Mouse (Mus musculus): ENCODE results near the gene Actn1. TPM values are rescaled to one million over a fixed set of nuclear protein-coding genes. Genes with fewer than 3 reads are reported as not detected.

The Actn1 gene
- polyA plus RNA-seq, 1 experiment from 2014 or later: 279 TPM

DNA sequence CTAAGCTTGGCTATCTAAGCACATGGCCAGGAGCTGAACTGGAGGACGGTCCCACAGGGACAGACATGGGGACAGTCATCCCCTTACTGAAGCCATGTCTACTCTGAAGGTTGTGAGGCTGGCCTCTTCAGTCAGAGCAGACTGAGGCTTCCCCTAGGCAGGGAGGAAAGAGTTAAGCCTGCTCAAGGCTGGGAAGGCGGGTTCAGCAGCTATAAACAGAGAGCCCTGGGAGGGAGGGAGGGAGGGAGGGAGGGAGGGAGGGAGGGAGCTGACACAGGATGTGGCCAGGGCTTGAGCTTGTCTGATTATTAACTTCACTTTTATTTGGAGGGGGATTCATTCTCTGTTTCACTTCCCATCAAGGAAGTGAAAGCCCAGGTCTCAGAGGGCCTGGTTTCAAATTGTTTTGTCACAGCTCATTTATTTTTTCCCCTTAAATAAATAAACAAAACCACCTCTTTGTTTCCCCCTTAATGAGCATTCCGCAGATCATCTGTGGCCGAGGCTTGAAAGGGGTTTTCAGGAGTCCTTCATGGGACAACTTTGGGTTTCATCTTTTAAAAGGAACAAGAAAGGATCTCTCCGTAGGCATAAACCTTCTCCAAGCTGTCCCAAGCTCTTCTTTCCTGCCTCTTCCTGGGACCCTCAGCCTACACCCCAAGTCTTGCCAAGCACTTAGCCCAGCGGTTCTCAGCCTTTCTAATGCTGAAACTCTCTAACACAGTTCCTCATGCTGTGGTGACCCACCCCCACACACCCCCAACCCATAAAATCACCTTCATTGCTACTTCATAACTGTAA is 129.4 kb downstream of the Actn1 start:
- ChIA-PET POLR2A (interaction anchor here (0.7 to 4.9 kb wide), 4 partner anchors 15 to 517 kb away, joined by 4 to 39 read pairs (median 15); partner anchors contain the start of gene Zfp36l1), CTCF (interaction anchor here (1.2 to 2.2 kb wide), 3 partner anchors 10 to 783 kb away, joined by 4 to 15 read pairs (median 5); no protein-coding TSS in a partner anchor)
- peak; percentile 8 for ATAC-seq
- no peak for TF ChIP-seq CTCF (IDR thresholded peaks at IDR 0.05)
- peak; percentile 75 for DNase-seq (ENCODE audit: low read depth, low spot score)
- no peaks in the 10 kb centered on the region for H3K27me3 ChIP-seq
- in situ Hi-C loops (cut with MboI; ENCODE audit: low pct_unique_long_range_greater_than_20kb): loop anchor here (25.0 kb wide), 1 partner anchor 943 kb away; the partner anchor contains the start of gene Rdh11

DNA sequence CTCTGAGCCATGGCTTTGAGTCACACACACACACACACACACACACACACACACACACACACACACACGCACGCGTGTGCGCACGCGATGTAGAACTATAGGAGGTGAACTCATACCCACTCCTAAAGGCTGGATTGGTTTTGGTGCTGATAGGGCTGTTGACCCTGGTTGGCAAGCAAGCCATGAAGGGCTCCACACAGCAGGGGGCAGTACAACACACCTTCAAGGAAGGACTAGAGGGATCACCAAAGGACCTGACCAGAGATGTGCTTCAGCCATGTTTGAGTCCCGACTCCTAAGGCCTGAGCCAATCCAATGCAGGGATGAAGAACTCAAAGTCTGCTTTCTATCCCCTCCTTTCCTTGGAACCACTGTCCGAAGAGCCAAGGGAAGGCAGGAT is 130.6 kb downstream of the Actn1 start:
- no peak for TF ChIP-seq CTCF (IDR thresholded peaks at IDR 0.05)
- ChIA-PET CTCF (interaction anchor here (1.8 to 2.2 kb wide), 2 partner anchors 8 to 13 kb away, joined by 5 to 15 read pairs; no protein-coding TSS in a partner anchor), POLR2A (interaction anchor here (3.0 to 4.9 kb wide), 2 partner anchors 14 to 18 kb away, joined by 25 to 39 read pairs; partner anchors contain the start of gene Zfp36l1)
- no peaks in the 10 kb centered on the region for H3K27me3 ChIP-seq
- ATAC-seq (no peak), DNase-seq (ENCODE audit: low read depth, low spot score) (no peak)
- in situ Hi-C loops (cut with MboI; ENCODE audit: low pct_unique_long_range_greater_than_20kb): loop anchor here (25.0 kb wide), 1 partner anchor 942 kb away; the partner anchor contains the start of gene Rdh11

DNA sequence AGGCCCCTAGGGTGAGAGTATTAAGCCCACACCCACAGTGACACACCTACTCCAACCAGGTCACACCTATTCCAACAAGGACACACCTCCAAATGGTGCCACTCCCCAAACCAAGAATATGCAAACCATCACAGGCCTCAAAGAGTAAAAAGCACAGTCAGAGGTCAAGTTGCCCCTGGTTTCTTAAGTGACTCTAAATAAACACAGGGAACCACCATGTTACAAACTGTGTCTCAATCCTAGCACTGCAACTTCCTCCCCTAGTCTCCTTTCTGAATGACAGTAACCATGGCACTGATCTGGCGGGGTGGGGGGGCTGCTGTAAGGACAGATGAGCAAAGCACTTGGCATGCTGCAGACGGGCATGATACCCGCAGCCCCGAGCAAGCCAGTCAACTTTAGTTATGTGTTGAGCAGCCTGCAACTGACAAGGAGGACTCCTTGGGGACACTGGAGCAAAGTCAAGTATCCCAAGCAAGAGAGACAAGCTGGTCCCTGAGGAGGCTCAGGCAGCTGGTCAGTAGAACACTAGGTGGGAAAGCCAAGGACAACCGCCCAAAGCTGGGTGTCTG is 132.9 kb downstream of the Actn1 start:
- in situ Hi-C loops (cut with MboI; ENCODE audit: low pct_unique_long_range_greater_than_20kb): loop anchor here (25.0 kb wide), 1 partner anchor 940 kb away; the partner anchor contains the start of gene Rdh11

DNA sequence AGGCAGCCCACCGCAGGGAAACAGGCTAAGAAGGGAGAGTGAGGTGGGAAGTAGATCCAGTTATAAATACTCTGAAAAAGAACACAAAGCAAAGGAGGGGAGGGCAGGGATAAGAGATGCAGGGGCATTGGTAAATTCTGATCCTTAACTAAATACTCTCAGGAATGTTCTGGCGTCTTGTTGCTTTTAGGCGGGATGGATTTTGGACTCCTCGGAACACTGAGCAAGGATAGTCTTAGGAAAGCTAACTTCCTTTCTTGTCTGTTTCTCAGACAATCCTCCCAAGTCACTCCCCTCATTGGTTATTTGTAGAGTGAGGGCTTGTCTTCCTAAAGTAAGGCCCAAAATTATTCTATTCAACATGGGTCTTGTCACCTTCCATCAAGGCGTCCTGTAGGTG is 134.9 kb downstream of the Actn1 start:
- POLR2A ChIA-PET: interaction anchor here (0.9 kb wide), 1 partner anchor 9 kb away, joined by 3 read pairs; no protein-coding TSS in a partner anchor
- H3K27me3 ChIP-seq: no peaks in the 10 kb centered on the region
- in situ Hi-C loops (cut with MboI; ENCODE audit: low pct_unique_long_range_greater_than_20kb): loop anchor here (25.0 kb wide), 1 partner anchor 938 kb away; the partner anchor contains the start of gene Rdh11
- CTCF ChIA-PET: no interaction called here
- TF ChIP-seq CTCF (IDR thresholded peaks at IDR 0.05): no peak
- DNase-seq (ENCODE audit: low read depth, low spot score) (no peak), ATAC-seq (no peak)

More for the DNA sequence above, 132.9 kb downstream of the Actn1 start:
- POLR2A ChIA-PET: no interaction called here
- DNase-seq (ENCODE audit: low read depth, low spot score) (no peak), ATAC-seq (no peak)
- CTCF ChIA-PET: no interaction called here
- H3K27me3 ChIP-seq: no peaks in the 10 kb centered on the region
- no peak for TF ChIP-seq CTCF (IDR thresholded peaks at IDR 0.05)

- CTCF ChIA-PET: no interaction called here
- ATAC-seq: no peak
- no peaks in the 10 kb centered on the region for H3K27me3 ChIP-seq
- no peak for TF ChIP-seq CTCF (IDR thresholded peaks at IDR 0.05)
- POLR2A ChIA-PET: interaction anchor here (0.9 kb wide), 1 partner anchor 9 kb away, joined by 3 read pairs; no protein-coding TSS in a partner anchor
- DNase-seq (ENCODE audit: low read depth, low spot score): no peak
- in situ Hi-C loops (cut with MboI; ENCODE audit: low pct_unique_long_range_greater_than_20kb): loop anchor here (25.0 kb wide), 1 partner anchor 937 kb away; the partner anchor contains the start of gene Rdh11
Observed at GRCm38 (mm10) chr12:80124756-80125155, 135.4 kb downstream of the Actn1 start.

DNA sequence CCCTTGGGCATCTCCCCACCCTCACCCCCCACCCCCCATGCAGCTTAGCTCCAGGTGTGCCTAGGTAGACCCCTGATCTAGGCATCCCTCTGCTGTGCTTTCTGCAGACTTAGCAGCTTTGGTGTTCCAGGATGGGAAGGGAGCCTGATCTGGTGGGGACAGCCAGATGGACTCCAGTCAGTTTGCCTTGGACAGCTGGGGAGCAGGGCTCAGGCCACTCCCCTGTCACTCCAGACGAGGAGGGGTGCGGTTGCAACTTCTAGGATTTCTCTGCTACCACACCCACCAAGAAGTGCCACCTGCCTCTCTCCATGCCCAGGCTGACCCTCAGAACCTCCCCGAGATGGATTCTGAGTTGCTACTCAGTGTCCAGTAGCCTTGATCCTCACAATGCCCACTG is 136.0 kb downstream of the Actn1 start:
- ATAC-seq (no peak), DNase-seq (ENCODE audit: low read depth, low spot score) (no peak)
- H3K27me3 ChIP-seq: no peaks in the 10 kb centered on the region
- TF ChIP-seq CTCF (IDR thresholded peaks at IDR 0.05): no peak
- ChIA-PET POLR2A (interaction anchor here (0.9 kb wide), 1 partner anchor 12 kb away, joined by 3 read pairs; no protein-coding TSS in a partner anchor), CTCF (no interaction called here)
- in situ Hi-C loops (cut with MboI; ENCODE audit: low pct_unique_long_range_greater_than_20kb): no loop called here

- POLR2A ChIA-PET: interaction anchor here (0.9 kb wide), 1 partner anchor 11 kb away, joined by 3 read pairs; no protein-coding TSS in a partner anchor
- no peak for TF ChIP-seq CTCF (IDR thresholded peaks at IDR 0.05)
- in situ Hi-C loops (cut with MboI; ENCODE audit: low pct_unique_long_range_greater_than_20kb): no loop called here
- DNase-seq (ENCODE audit: low read depth, low spot score) (no peak), ATAC-seq (no peak)
- H3K27me3 ChIP-seq: no peaks in the 10 kb centered on the region
- CTCF ChIA-PET: no interaction called here
Observed at GRCm38 (mm10) chr12:80123227-80123803, 136.9 kb downstream of the Actn1 start.

DNA sequence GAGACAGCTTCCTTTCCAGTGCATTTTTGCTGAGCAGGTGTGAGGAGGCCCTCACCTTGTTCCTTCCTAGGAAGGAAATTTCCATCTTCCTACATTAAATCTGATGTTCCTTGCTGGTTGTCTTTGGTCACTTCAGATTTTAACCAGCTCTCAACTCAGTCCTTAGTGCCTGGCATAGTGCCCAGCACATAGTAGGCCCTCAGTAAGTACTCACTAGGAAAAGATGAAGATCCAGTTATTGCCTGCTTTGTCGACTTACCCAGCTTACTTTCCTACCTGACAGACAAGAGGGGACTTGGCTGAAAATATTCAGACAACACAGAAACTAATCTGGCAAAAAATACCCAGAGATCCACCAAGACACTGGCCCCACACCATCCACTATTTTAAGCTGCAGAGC is 138.7 kb downstream of the Actn1 start:
- H3K27me3 ChIP-seq: no peaks in the 10 kb centered on the region
- no peak for TF ChIP-seq CTCF (IDR thresholded peaks at IDR 0.05)
- DNase-seq (ENCODE audit: low read depth, low spot score) (no peak), ATAC-seq (no peak)
- in situ Hi-C loops (cut with MboI; ENCODE audit: low pct_unique_long_range_greater_than_20kb): no loop called here
- CTCF ChIA-PET: interaction anchor here (1.1 to 2.4 kb wide), 2 partner anchors 9 to 11 kb away, joined by 5 to 6 read pairs; no protein-coding TSS in a partner anchor
- POLR2A ChIA-PET: no interaction called here

DNA sequence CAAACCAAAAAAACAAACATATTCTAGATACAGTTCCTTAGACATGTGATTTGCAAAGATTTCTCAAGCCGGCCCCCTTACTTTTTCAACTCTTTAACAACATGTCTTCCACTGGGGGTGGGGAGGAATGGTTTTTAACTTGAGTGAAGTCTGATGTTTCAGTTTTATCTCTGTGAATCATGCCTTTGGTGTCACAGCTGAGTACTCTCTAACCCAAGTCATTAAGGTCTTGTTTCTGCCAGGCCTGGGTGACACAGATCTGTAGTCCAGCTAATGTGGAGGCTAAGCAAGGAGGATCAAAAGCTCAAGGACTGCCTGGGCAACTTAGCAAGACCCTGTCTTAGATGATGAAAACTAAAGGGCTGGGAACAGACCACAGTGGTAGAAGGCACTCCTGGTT is 141.6 kb downstream of the Actn1 start:
- DNase-seq (ENCODE audit: low read depth, low spot score) (no peak), ATAC-seq (no peak)
- ChIA-PET CTCF (interaction anchor here (1.2 to 1.8 kb wide), 3 partner anchors 14 to 773 kb away, joined by 3 to 4 read pairs (median 3); no protein-coding TSS in a partner anchor), POLR2A (interaction anchor here (0.6 kb wide), 1 partner anchor 146 kb away, joined by 5 read pairs; no protein-coding TSS in a partner anchor)
- H3K27me3 ChIP-seq: no peaks in the 10 kb centered on the region
- TF ChIP-seq CTCF (IDR thresholded peaks at IDR 0.05): no peak
- in situ Hi-C loops (cut with MboI; ENCODE audit: low pct_unique_long_range_greater_than_20kb): no loop called here

Other genes starting within 250 kb of the Actn1 start
- 292 TPM for gene Zfp36l1, start 147.4 kb downstream of the Actn1 start, polyA plus RNA-seq (2021)
- gene Dcaf5, start 176.2 kb upstream of the Actn1 start, polyA plus RNA-seq (2021): 33.2 TPM
- 17.1 TPM for gene Exd2, start 202.7 kb upstream of the Actn1 start, polyA plus RNA-seq (2021)